ENCODE assay signal across 23 mouse cellular contexts in the genomic region with DNA sequence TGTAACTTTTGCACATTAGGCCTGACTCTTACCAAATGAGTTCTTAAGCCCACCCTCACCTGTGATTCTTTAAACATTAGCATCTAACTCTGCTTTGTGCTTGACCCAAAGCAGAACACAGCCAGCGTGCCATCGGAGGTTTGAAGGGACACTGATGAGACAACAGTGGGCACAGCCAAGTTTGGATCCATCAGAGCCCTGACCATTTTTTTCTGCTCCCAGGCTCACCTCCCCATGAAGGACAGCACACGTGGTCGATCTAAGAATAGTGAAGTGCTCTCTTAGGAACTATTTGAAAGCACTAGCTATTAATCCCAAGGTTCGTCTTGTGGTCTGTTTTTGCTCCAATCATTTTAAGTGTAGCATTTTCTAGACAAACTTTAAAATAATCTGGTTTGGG.
DNase-seq lines count a peak whose midpoint lies in the region; ATAC-seq and TF ChIP-seq lines count a peak whose summit lies in the region.
"Had no signal": no experiment of that assay in that cellular context is flagged by ENCODE, and none has a peak within 500 bp of the region (broad histone marks: within the 10 kb centered on the region; RNA-seq: fewer than 3 reads in every experiment).

No protein-coding gene starts in this region.

- H3K79me2 ChIP-seq in heart, adult 2 months (replicated peaks; ENCODE audit: control insufficient read depth, insufficient read depth, low read length) = no peaks in the 10 kb centered on the region

- WGBS in heart, adult 2 months = 59% methylated on average over 5 of the region's 5 CpGs
- WGBS in heart, embryonic 16.5 days = 57% methylated on average over 5 of the region's 5 CpGs

- no peak overlapping the region for H3K4me3 ChIP-seq in gastrocnemius, adult 2 months
- no peak overlapping the region for H3K4me3 ChIP-seq in heart, adult 2 months
- no peak overlapping the region for H3K4me3 ChIP-seq in heart, embryonic 16.5 days (ENCODE audit: low read length)
- H3K4me3 ChIP-seq: embryonic facial prominence, embryonic 12.5 days; embryonic facial prominence, embryonic 15.5 days; erythroblast, embryonic 14.5 days; forebrain, embryonic 10.5 days; forebrain, embryonic 12.5 days had no signal

- TF ChIP-seq EP300 in heart, adult 2 months (IDR thresholded peaks at IDR 0.05; ENCODE audit: insufficient read depth, low read depth, low read length) = 0 out of 2 replicates have a peak, but pooled peaks have one; percentile 46

- no peak for DNase-seq in gastrocnemius, adult 2 months
- DNase-seq in gastrocnemius, postnatal 36 days = no peak
- peak in 1 of 2 experiments; percentile 40 for DNase-seq in heart, adult 2 months
- DNase-seq in heart, postnatal 10 days = no peak
- no peak for DNase-seq in heart, adult 8-10 months (ENCODE audit: low spot score)
- DNase-seq: adrenal gland, adult 2 months; adrenal gland, postnatal 10 days; adrenal gland, postnatal 25 days; cerebellum, adult 11 months; cerebellum, adult 18-20 months; cerebellum, adult 8-10 months; cerebellum, adult 9-11 months; cerebellum, postnatal 14 days; cerebellum, postnatal 36 days; embryo, embryonic 11 days had no signal

- H3K4me1 ChIP-seq in heart, adult 2 months (ENCODE audit: control insufficient read depth, insufficient read depth, low read length) = no peaks in the 10 kb centered on the region
- H3K4me1 ChIP-seq in heart, embryonic 16.5 days (ENCODE audit: control insufficient read depth, insufficient read depth, low read length) = no peaks in the 10 kb centered on the region
- H3K4me1 ChIP-seq: embryonic facial prominence, embryonic 12.5 days; embryonic facial prominence, embryonic 15.5 days had no signal

- no peak for TF ChIP-seq CTCF in gastrocnemius, adult 2 months (IDR thresholded peaks at IDR 0.05)
- TF ChIP-seq CTCF in heart, adult 2 months (IDR thresholded peaks at IDR 0.05) = no peak

- no peak overlapping the region for H3K9ac ChIP-seq in heart, adult 2 months (ENCODE audit: low read depth, low read length)
- H3K9ac ChIP-seq in heart, embryonic 16.5 days (ENCODE audit: low read length) = no peak overlapping the region
- H3K9ac ChIP-seq: embryonic facial prominence, embryonic 12.5 days; embryonic facial prominence, embryonic 15.5 days; forebrain, embryonic 12.5 days had no signal

- no peak overlapping the region for H3K4me2 ChIP-seq in heart, embryonic 16.5 days (ENCODE audit: low read depth, low read length)
- H3K4me2 ChIP-seq: embryonic facial prominence, embryonic 12.5 days; embryonic facial prominence, embryonic 15.5 days; forebrain, embryonic 12.5 days had no signal

- H3K27me3 ChIP-seq in heart, adult 2 months (ENCODE audit: control insufficient read depth, insufficient read depth, low read length) = no peaks in the 10 kb centered on the region
- H3K27me3 ChIP-seq in heart, embryonic 16.5 days (ENCODE audit: control insufficient read depth, insufficient read depth, low read length) = peaks cover 11% of the 10 kb centered on the region

- intact Hi-C loops in gastrocnemius, adult 2 months (cut with DNase I) = no loop called here
- intact Hi-C loops in gastrocnemius, postnatal 36 days (cut with DNase I) = no loop called here
- intact Hi-C loops in heart, adult 2 months (cut with DNase I) = no loop called here
- intact Hi-C loops in heart, postnatal 10 days (cut with DNase I) = no loop called here

- no peak for TF ChIP-seq POLR2A in heart, adult 2 months (IDR thresholded peaks at IDR 0.05; ENCODE audit: insufficient read depth, low read depth, low read length)

- H3K9me3 ChIP-seq in heart, embryonic 16.5 days (replicated peaks; ENCODE audit: control insufficient read depth, low read length) = no peaks in the 10 kb centered on the region
- H3K9me3 ChIP-seq: embryonic facial prominence, embryonic 12.5 days; embryonic facial prominence, embryonic 15.5 days; forebrain, embryonic 10.5 days; forebrain, embryonic 12.5 days had no signal

- peak overlapping the region; percentile 55 for H3K27ac ChIP-seq in gastrocnemius, adult 2 months
- peak overlapping the region; percentile 79 for H3K27ac ChIP-seq in heart, adult 2 months
- H3K27ac ChIP-seq in heart, embryonic 16.5 days (ENCODE audit: low read length) = no peak overlapping the region
- H3K27ac ChIP-seq: embryonic facial prominence, embryonic 12.5 days; embryonic facial prominence, embryonic 15.5 days; forebrain, embryonic 10.5 days; forebrain, embryonic 12.5 days had no signal

- H3K36me3 ChIP-seq in heart, adult 2 months (ENCODE audit: control insufficient read depth, insufficient read depth, low read length) = no peaks in the 10 kb centered on the region; the same call in 1 of the 2 replicates
- H3K36me3 ChIP-seq in heart, embryonic 16.5 days (ENCODE audit: control insufficient read depth, insufficient read depth) = no peaks in the 10 kb centered on the region
- H3K36me3 ChIP-seq: embryonic facial prominence, embryonic 12.5 days; embryonic facial prominence, embryonic 15.5 days; forebrain, embryonic 12.5 days had no signal

- ATAC-seq in heart, embryonic 16.5 days (replicated peaks; ENCODE audit: extremely low read depth, insufficient read depth, low FRiP score) = 0 out of 2 replicates have a peak, but pooled peaks have one; percentile 28
- ATAC-seq: forebrain, embryonic 14.5 days; forebrain, embryonic 16.5 days had no signal
